Mouse (Mus musculus) forebrain, postnatal 0 days (tissue): ENCODE data around the gene Rbm17. TPM values are rescaled to one million over a fixed set of nuclear protein-coding genes. Genes with fewer than 3 reads are reported as not detected.

Experiments used
- ATAC-seq: fragments of 200-750 bp; cut with Nextera tagmentation; 2 replicates; pipeline ENCODE4 v1.8.0; 2017; ENCODE audit warnings: mild to moderate bottlenecking, moderate library complexity
- DNase-seq: peaks from one replicate; pipeline ENCODE4 v3.0.0-alpha.2; 2015
- H3K27ac ChIP-seq: fragments of 300-500 bp; sonication (generic); 2 replicates; pipeline ENCODE4 v1.5.1; 2014; ENCODE audit warnings: low read depth, mild to moderate bottlenecking, antibody characterized with exemption, low read length, moderate library complexity, mixed read lengths
- H3K27me3 ChIP-seq: fragments of 300-500 bp; sonication (generic); 2 replicates; pipeline ENCODE4 v1.6.1; 2014; ENCODE audit warnings: mild to moderate bottlenecking, low read length, mixed read lengths; ENCODE audit not compliant: insufficient read depth
- H3K36me3 ChIP-seq: fragments of 300-500 bp; sonication (generic); 2 replicates; pipeline ENCODE4 v1.6.1; 2014; ENCODE audit warnings: mild to moderate bottlenecking, moderate library complexity; ENCODE audit not compliant: insufficient read depth
- H3K4me1 ChIP-seq: fragments of 300-500 bp; sonication (generic); 2 replicates; pipeline ENCODE4 v1.6.1; 2014; ENCODE audit warnings: antibody characterized with exemption; ENCODE audit not compliant: insufficient read depth
- H3K4me2 ChIP-seq: fragments of 300-500 bp; sonication (generic); 2 replicates; pipeline ENCODE4 v1.6.1; 2014; ENCODE audit warnings: low read depth, mild to moderate bottlenecking, moderate library complexity
- H3K4me3 ChIP-seq: fragments of 300-500 bp; sonication (generic); 2 replicates; pipeline ENCODE4 v1.5.1; 2014; ENCODE audit warnings: low read depth, low read length, mixed read lengths
- H3K9ac ChIP-seq: fragments of 300-500 bp; sonication (generic); 2 replicates; pipeline ENCODE4 v1.6.1; 2014; ENCODE audit warnings: mild to moderate bottlenecking
- H3K9me3 ChIP-seq: fragments of 300-500 bp; sonication (generic); 2 replicates; pipeline ENCODE4 v1.6.1; 2016; ENCODE audit warnings: low read length
- CTCF ChIP-seq: sonication (generic); IDR thresholded peaks from 2 replicates; pipeline ENCODE4 v1.5.1; 2016; ENCODE audit warnings: antibody characterized with exemption, control low read depth, low read depth
- WGBS: fragments of 180-500 bp; shearing (Covaris S2); extraction: QIAGEN DNeasy Blood & Tissue Kit; methylation state at CpG from one replicate; pipeline ENCODE4 v1.1.7; 2014; 5-methylcytosine and 5-hydroxymethylcytosine counted together
- polyA plus RNA-seq: library from polyadenylated mRNA; unstranded; fragments of >200 nt; fragmentation: Nextera tagmentation; extraction: Ambion mirVana; gene quantifications from 2 replicates; pipeline ENCODE4 v1.2.1, GENCODE M21; 2015
- total RNA-seq: library from RNA; depleted of rRNA; stranded (reverse); fragments of >200 nt; gene quantifications from 2 replicates; pipeline ENCODE4 v1.2.3, GENCODE M21; 2014; rRNA removed

The Rbm17 gene
- total RNA-seq (95.3 and 95.4 TPM in 2 replicates), polyA plus RNA-seq (129 and 130 TPM in 2 replicates)

- H3K36me3 ChIP-seq = peaks cover 13% of the 10 kb centered on the region
- H3K4me2 ChIP-seq = peak within 1 kb of the TSS; percentile 69
- no peaks in the 10 kb centered on the region for H3K9me3 ChIP-seq
- DNase-seq = no peak
- no peaks in the 10 kb centered on the region for H3K27me3 ChIP-seq
- WGBS = 88% methylated on average over 5 of the region's 5 CpGs
- no peak for TF ChIP-seq CTCF
- no peak for ATAC-seq
- peak within 1 kb of the TSS; percentile 95 for H3K9ac ChIP-seq
- peak within 1 kb of the TSS; percentile 77 for H3K27ac ChIP-seq
- H3K4me1 ChIP-seq = peaks cover 7% of the 10 kb centered on the region; the same call in 1 of the 2 replicates
- peak within 1 kb of the TSS; percentile 91 for H3K4me3 ChIP-seq
These were observed at the start of gene Rbm17 for GRCm38 (mm10) chr2:11604053-11604452. Rbm17 (minus strand) TSS chr2:11604153.

GRCm38 (mm10) chr2:11653330-11653729, 49.4 kb upstream of the Rbm17 start:
- Histone ChIP-seq H3K4me3 (no peak overlapping the region), H3K4me2 (no peak overlapping the region), H3K9ac (no peak overlapping the region), H3K36me3 (no peaks in the 10 kb centered on the region), H3K9me3 (no peaks in the 10 kb centered on the region), H3K27me3 (no peaks in the 10 kb centered on the region), H3K27ac (no peak overlapping the region), H3K4me1 (no peaks in the 10 kb centered on the region)
- no peak for TF ChIP-seq CTCF
- DNase-seq (no peak), ATAC-seq (no peak)
- 54% methylated on average over 6 of the region's 6 CpGs for WGBS

- WGBS = 66% methylated on average over 2 of the region's 2 CpGs
- no peak for TF ChIP-seq CTCF
- ATAC-seq (no peak), DNase-seq (no peak)
- H3K4me2 ChIP-seq = no peak overlapping the region
- no peak overlapping the region for H3K9ac ChIP-seq
- H3K9me3 ChIP-seq = no peaks in the 10 kb centered on the region
- no peaks in the 10 kb centered on the region for H3K27me3 ChIP-seq
- no peak overlapping the region for H3K4me3 ChIP-seq
- no peaks in the 10 kb centered on the region for H3K36me3 ChIP-seq
- no peak overlapping the region for H3K27ac ChIP-seq
- H3K4me1 ChIP-seq = no peaks in the 10 kb centered on the region
These were observed 48.8 kb upstream of the Rbm17 start for GRCm38 (mm10) chr2:11652780-11653179.

GRCm38 (mm10) chr2:11652196-11652595, 48.2 kb upstream of the Rbm17 start:
- DNase-seq = no peak
- WGBS = 86% methylated on average over 3 of the region's 3 CpGs
- no peaks in the 10 kb centered on the region for H3K4me1 ChIP-seq
- H3K27ac ChIP-seq = no peak overlapping the region
- no peaks in the 10 kb centered on the region for H3K9me3 ChIP-seq
- TF ChIP-seq CTCF = no peak
- H3K36me3 ChIP-seq = no peaks in the 10 kb centered on the region
- H3K27me3 ChIP-seq = no peaks in the 10 kb centered on the region
- H3K9ac ChIP-seq = no peak overlapping the region
- H3K4me3 ChIP-seq = no peak overlapping the region
- no peak overlapping the region for H3K4me2 ChIP-seq
- ATAC-seq = no peak

GRCm38 (mm10) chr2:11651476-11651875, 47.5 kb upstream of the Rbm17 start:
- TF ChIP-seq CTCF = no peak
- no peak overlapping the region for H3K4me2 ChIP-seq
- no peak overlapping the region for H3K9ac ChIP-seq
- H3K4me3 ChIP-seq = no peak overlapping the region
- 61% methylated on average over 3 of the region's 3 CpGs for WGBS
- H3K27me3 ChIP-seq = no peaks in the 10 kb centered on the region
- H3K4me1 ChIP-seq = no peaks in the 10 kb centered on the region
- no peaks in the 10 kb centered on the region for H3K9me3 ChIP-seq
- DNase-seq = no peak
- no peak for ATAC-seq
- H3K27ac ChIP-seq = no peak overlapping the region
- H3K36me3 ChIP-seq = no peaks in the 10 kb centered on the region

- Histone ChIP-seq H3K36me3 (no peaks in the 10 kb centered on the region), H3K27ac (no peak overlapping the region), H3K9me3 (no peaks in the 10 kb centered on the region), H3K9ac (no peak overlapping the region), H3K4me3 (no peak overlapping the region), H3K4me2 (no peak overlapping the region), H3K27me3 (no peaks in the 10 kb centered on the region), H3K4me1 (no peaks in the 10 kb centered on the region)
- ATAC-seq (no peak), DNase-seq (no peak)
- 90% methylated on average over 2 of the region's 2 CpGs for whole genome bisulfite sequencing
- no peak for TF ChIP-seq CTCF
These were observed 41.3 kb upstream of the Rbm17 start for GRCm38 (mm10) chr2:11645297-11645696.

- H3K27me3 ChIP-seq = no peaks in the 10 kb centered on the region
- no peaks in the 10 kb centered on the region for H3K36me3 ChIP-seq
- ATAC-seq = no peak
- no peak overlapping the region for H3K9ac ChIP-seq
- DNase-seq = no peak
- no peaks in the 10 kb centered on the region for H3K9me3 ChIP-seq
- H3K4me2 ChIP-seq = no peak overlapping the region
- no peak overlapping the region for H3K27ac ChIP-seq
- no peak for TF ChIP-seq CTCF
- H3K4me3 ChIP-seq = no peak overlapping the region
- WGBS = 80% methylated on average over 1 of the region's 1 CpGs
- H3K4me1 ChIP-seq = no peaks in the 10 kb centered on the region
These were observed 40.1 kb upstream of the Rbm17 start for GRCm38 (mm10) chr2:11644057-11644456.
